Mouse (Mus musculus) forebrain, embryonic 10.5 days (tissue): ENCODE measurements at regions not wholly inside any gene's neighbourhood (a gene's known extent, or its start where the extent isn't known, plus 50 kb on each side); places are given as distances from the start of the nearest gene placed in this dataset.

Experiments used
- DNase-seq: peaks from one replicate; pipeline ENCODE4 v3.0.0-alpha.2; 2017; ENCODE audit warnings: low spot score; ENCODE audit errors: extremely low spot score
- H3K27ac ChIP-seq: fragments of 300-500 bp; sonication (generic); 2 replicates; pipeline ENCODE4 v1.5.1; 2016; ENCODE audit warnings: mild to moderate bottlenecking
- H3K27me3 ChIP-seq: fragments of 300-500 bp; sonication (generic); 2 replicates; pipeline ENCODE4 v1.6.1; 2016; ENCODE audit warnings: mild to moderate bottlenecking; ENCODE audit not compliant: poor library complexity, severe bottlenecking
- H3K36me3 ChIP-seq: fragments of 300-500 bp; sonication (generic); replicated peaks from 2 replicates; pipeline ENCODE4 v1.6.1; 2016; ENCODE audit warnings: mild to moderate bottlenecking, moderate library complexity
- H3K4me1 ChIP-seq: fragments of 300-500 bp; sonication (generic); 2 replicates; pipeline ENCODE4 v1.6.1; 2016
- H3K4me3 ChIP-seq: fragments of 300-500 bp; sonication (generic); 2 replicates; pipeline ENCODE4 v1.5.1; 2016; ENCODE audit warnings: mild to moderate bottlenecking, moderate library complexity
- H3K9me3 ChIP-seq: fragments of 300-500 bp; sonication (generic); 2 replicates; pipeline ENCODE4 v1.6.1; 2016; ENCODE audit warnings: mild to moderate bottlenecking, moderate library complexity
- WGBS: fragments of 180-500 bp; shearing (Covaris S2); methylation state at CpG from one replicate; pipeline ENCODE4 v1.1.7; 2016; 5-methylcytosine and 5-hydroxymethylcytosine counted together

GRCm38 (mm10) chr5:111648481-111648880 lies 85.2 kb upstream of the Gm26897 start:
- peak overlapping the region; percentile 59 for H3K27ac ChIP-seq
- H3K36me3 ChIP-seq, result no peaks in the 10 kb centered on the region
- H3K4me3 ChIP-seq, result no peak overlapping the region
- peaks cover 56% of the 10 kb centered on the region for H3K4me1 ChIP-seq
- WGBS, result 69% methylated on average over 7 of the region's 7 CpGs
- no peak for DNase-seq
- 0 out of 2 replicates have a peak, but pooled peaks cover 6% of the 10 kb centered on the region for H3K27me3 ChIP-seq
- H3K9me3 ChIP-seq, result no peaks in the 10 kb centered on the region

GRCm38 (mm10) chr5:111649012-111649411 lies 84.7 kb upstream of the Gm26897 start:
- H3K9me3 ChIP-seq, result no peaks in the 10 kb centered on the region
- 0 out of 2 replicates have a peak, but pooled peaks cover 6% of the 10 kb centered on the region for H3K27me3 ChIP-seq
- no peaks in the 10 kb centered on the region for H3K36me3 ChIP-seq
- peaks cover 54% of the 10 kb centered on the region for H3K4me1 ChIP-seq
- H3K4me3 ChIP-seq, result no peak overlapping the region
- WGBS, result 33% methylated on average over 10 of the region's 10 CpGs
- peak overlapping the region; percentile 75 for H3K27ac ChIP-seq
- DNase-seq, result peak; percentile 75

GRCm38 (mm10) chr5:111652472-111652871 lies 81.3 kb upstream of the Gm26897 start:
- Histone ChIP-seq H3K4me3 (no peak overlapping the region), H3K27me3 (0 out of 2 replicates have a peak, but pooled peaks cover 6% of the 10 kb centered on the region), H3K27ac (peak overlapping the region; percentile 51), H3K36me3 (no peaks in the 10 kb centered on the region), H3K9me3 (peaks cover 4% of the 10 kb centered on the region; the same call in 1 of the 2 replicates), H3K4me1 (peaks cover 41% of the 10 kb centered on the region)
- no peak for DNase-seq
- 30% methylated on average over 2 of the region's 2 CpGs for WGBS

GRCm38 (mm10) chr5:111656436-111656835 lies 77.3 kb upstream of the Gm26897 start:
- H3K27me3 ChIP-seq, result peaks cover 19% of the 10 kb centered on the region
- 77% methylated on average over 2 of the region's 2 CpGs for WGBS
- peaks cover 4% of the 10 kb centered on the region; the same call in 1 of the 2 replicates for H3K9me3 ChIP-seq
- H3K4me1 ChIP-seq, result peaks cover 35% of the 10 kb centered on the region
- no peak for DNase-seq
- no peak overlapping the region for H3K4me3 ChIP-seq
- H3K36me3 ChIP-seq, result no peaks in the 10 kb centered on the region
- no peak overlapping the region for H3K27ac ChIP-seq

GRCm38 (mm10) chr5:111657759-111658429 lies 75.8 kb upstream of the Gm26897 start:
- Histone ChIP-seq H3K4me3 (no peak overlapping the region), H3K27ac (no peak overlapping the region), H3K27me3 (peaks cover 20% of the 10 kb centered on the region), H3K9me3 (peaks cover 4% of the 10 kb centered on the region; the same call in 1 of the 2 replicates), H3K36me3 (no peaks in the 10 kb centered on the region), H3K4me1 (peaks cover 28% of the 10 kb centered on the region)
- no peak for DNase-seq
- WGBS, result 94% methylated on average over 3 of the region's 3 CpGs

- Histone ChIP-seq H3K27ac (no peak overlapping the region), H3K9me3 (peaks cover 4% of the 10 kb centered on the region; the same call in 1 of the 2 replicates), H3K4me3 (no peak overlapping the region), H3K4me1 (peaks cover 39% of the 10 kb centered on the region), H3K36me3 (no peaks in the 10 kb centered on the region), H3K27me3 (peaks cover 33% of the 10 kb centered on the region)
- WGBS, result 87% methylated on average over 3 of the region's 3 CpGs
- DNase-seq, result no peak
Observed at GRCm38 (mm10) chr5:111659229-111659628, 74.5 kb upstream of the Gm26897 start.

- peaks cover 51% of the 10 kb centered on the region for H3K4me1 ChIP-seq
- peak overlapping the region; percentile 72 for H3K27ac ChIP-seq
- H3K27me3 ChIP-seq, result peaks cover 43% of the 10 kb centered on the region
- WGBS, result 41% methylated on average over 10 of the region's 10 CpGs
- no peaks in the 10 kb centered on the region for H3K36me3 ChIP-seq
- peaks cover 4% of the 10 kb centered on the region; the same call in 1 of the 2 replicates for H3K9me3 ChIP-seq
- H3K4me3 ChIP-seq, result no peak overlapping the region
- DNase-seq, result no peak
Observed at GRCm38 (mm10) chr5:111660447-111660846, 73.3 kb upstream of the Gm26897 start.

- WGBS, result 83% methylated on average over 6 of the region's 6 CpGs
- Histone ChIP-seq H3K36me3 (no peaks in the 10 kb centered on the region), H3K9me3 (peaks cover 4% of the 10 kb centered on the region; the same call in 1 of the 2 replicates), H3K4me3 (no peak overlapping the region), H3K4me1 (peaks cover 51% of the 10 kb centered on the region), H3K27ac (peak overlapping the region; percentile 72), H3K27me3 (peaks cover 44% of the 10 kb centered on the region)
- DNase-seq, result no peak
Observed at GRCm38 (mm10) chr5:111660968-111661367, 72.8 kb upstream of the Gm26897 start.

GRCm38 (mm10) chr5:111661971-111662370 lies 71.8 kb upstream of the Gm26897 start:
- Histone ChIP-seq H3K4me3 (no peak overlapping the region), H3K27me3 (peaks cover 44% of the 10 kb centered on the region), H3K27ac (peak overlapping the region; percentile 31; the same call in 1 of the 2 replicates), H3K9me3 (no peaks in the 10 kb centered on the region), H3K36me3 (no peaks in the 10 kb centered on the region), H3K4me1 (peaks cover 51% of the 10 kb centered on the region)
- WGBS, result 88% methylated on average over 12 of the region's 12 CpGs
- DNase-seq, result no peak

- peak overlapping the region; percentile 67 for H3K27ac ChIP-seq
- WGBS, result 79% methylated on average over 7 of the region's 7 CpGs
- DNase-seq, result no peak
Observed at GRCm38 (mm10) chr5:111663831-111664230, 69.9 kb upstream of the Gm26897 start.

GRCm38 (mm10) chr5:111665406-111665805 lies 68.3 kb upstream of the Gm26897 start:
- Histone ChIP-seq H3K27me3 (peaks cover 33% of the 10 kb centered on the region), H3K27ac (0 out of 2 replicates have a peak overlapping the region, but pooled peaks have one; percentile 67), H3K4me1 (peaks cover 41% of the 10 kb centered on the region), H3K36me3 (0 out of 2 replicates have a peak, but pooled peaks cover 2% of the 10 kb centered on the region), H3K4me3 (no peak overlapping the region), H3K9me3 (peaks cover 14% of the 10 kb centered on the region)
- WGBS, result 83% methylated on average over 19 of the region's 19 CpGs
- DNase-seq, result no peak

More at GRCm38 (mm10) chr5:111663831-111664230, 69.9 kb upstream of the Gm26897 start:
- Histone ChIP-seq H3K9me3 (peaks cover 9% of the 10 kb centered on the region), H3K36me3 (0 out of 2 replicates have a peak, but pooled peaks cover under 1% of the 10 kb centered on the region), H3K4me3 (no peak overlapping the region), H3K27me3 (peaks cover 44% of the 10 kb centered on the region), H3K4me1 (peaks cover 51% of the 10 kb centered on the region)

GRCm38 (mm10) chr5:111666007-111666406 lies 67.7 kb upstream of the Gm26897 start:
- WGBS, result 87% methylated on average over 8 of the region's 8 CpGs
- H3K9me3 ChIP-seq, result peaks cover 14% of the 10 kb centered on the region
- H3K27ac ChIP-seq, result no peak overlapping the region
- H3K4me3 ChIP-seq, result no peak overlapping the region
- no peak for DNase-seq
- peaks cover 35% of the 10 kb centered on the region for H3K4me1 ChIP-seq
- H3K36me3 ChIP-seq, result 0 out of 2 replicates have a peak, but pooled peaks cover 2% of the 10 kb centered on the region
- peaks cover 33% of the 10 kb centered on the region for H3K27me3 ChIP-seq

- Histone ChIP-seq H3K4me1 (peaks cover 34% of the 10 kb centered on the region), H3K9me3 (peaks cover 14% of the 10 kb centered on the region), H3K36me3 (0 out of 2 replicates have a peak, but pooled peaks cover 2% of the 10 kb centered on the region), H3K27ac (no peak overlapping the region), H3K27me3 (peaks cover 28% of the 10 kb centered on the region), H3K4me3 (no peak overlapping the region)
- WGBS, result 81% methylated on average over 3 of the region's 3 CpGs
- DNase-seq, result no peak
Observed at GRCm38 (mm10) chr5:111667901-111668300, 65.8 kb upstream of the Gm26897 start.
